Mouse (Mus musculus) liver, embryonic 14.5 days (tissue): ENCODE results near the gene Olfml2b. TPM values are rescaled to one million over a fixed set of nuclear protein-coding genes. Genes with fewer than 3 reads are reported as not detected.
A peak's percentile ranks its signal among the peaks of the same experiment; 100 is the strongest.

Experiments used
- ATAC-seq: fragments of 200-750 bp; cut with Nextera tagmentation; 2 replicates; pipeline ENCODE4 v1.8.0; 2017; ENCODE audit warnings: moderate number of reproducible peaks, mild to moderate bottlenecking, moderate library complexity; ENCODE audit not compliant: insufficient read depth
- DNase-seq, 3 experiments: peaks; one replicate each; pipeline ENCODE4 v3.0.0-alpha.2; 2012 to 2013; ENCODE audit warnings: low read depth in 3 of 3, low spot score in 3 of 3
- H3K27ac ChIP-seq: fragments of 300-500 bp; sonication (generic); 2 replicates; pipeline ENCODE4 v1.5.1; 2014; ENCODE audit warnings: moderate library complexity, mild to moderate bottlenecking, control low read depth, inconsistent platforms
- H3K27me3 ChIP-seq: fragments of 300-500 bp; sonication (generic); 2 replicates; pipeline ENCODE4 v1.6.1; 2014; ENCODE audit warnings: mild to moderate bottlenecking, low read length, moderate library complexity; ENCODE audit not compliant: control insufficient read depth, insufficient read depth
- H3K36me3 ChIP-seq: fragments of 300-500 bp; sonication (generic); replicated peaks from 2 replicates; pipeline ENCODE4 v1.6.1; 2014; ENCODE audit warnings: low read depth; ENCODE audit not compliant: control insufficient read depth, insufficient read depth
- H3K4me1 ChIP-seq, 2 experiments: fragments of 200-500 bp in 1 of 2; fragments of 300-500 bp in 1 of 2; sonication (generic) in 1 of 2; replicated peaks; 2 replicates each; pipeline ENCODE4 v1.6.1; 2012 to 2014; ENCODE audit warnings: antibody characterized with exemption in 1 of 2, inconsistent platforms in 1 of 2, low read length in 1 of 2; ENCODE audit not compliant: control insufficient read depth in 2 of 2, insufficient read depth in 2 of 2
- H3K4me2 ChIP-seq: fragments of 300-500 bp; sonication (generic); 2 replicates; pipeline ENCODE4 v1.6.1; 2014; ENCODE audit warnings: low read depth, mild to moderate bottlenecking, control low read depth, moderate library complexity
- H3K4me3 ChIP-seq, 2 experiments: fragments of 200-500 bp in 1 of 2; fragments of 300-500 bp in 1 of 2; sonication (generic) in 1 of 2; 2 replicates each; pipeline ENCODE4 v1.5.1; 2012 to 2014; ENCODE audit warnings: low read depth in 2 of 2, low read length in 2 of 2, mild to moderate bottlenecking in 2 of 2, control low read depth in 1 of 2, inconsistent platforms in 1 of 2, moderate library complexity in 1 of 2; ENCODE audit not compliant: insufficient read depth in 1 of 2
- H3K9ac ChIP-seq: fragments of 300-500 bp; sonication (generic); replicated peaks from 2 replicates; pipeline ENCODE4 v1.6.1; 2014; ENCODE audit warnings: mild to moderate bottlenecking, control low read depth, moderate library complexity
- H3K9me3 ChIP-seq: fragments of 300-500 bp; sonication (generic); 2 replicates; pipeline ENCODE4 v1.6.1; 2016; ENCODE audit warnings: low read length, mixed read lengths; ENCODE audit not compliant: control insufficient read depth
- CTCF ChIP-seq: IDR thresholded peaks from 2 replicates; pipeline ENCODE4 v1.5.1; 2016; ENCODE audit warnings: antibody characterized with exemption, low read depth, control low read depth
- EP300 ChIP-seq: IDR thresholded peaks from 2 replicates; pipeline ENCODE4 v1.6.1; 2016; ENCODE audit warnings: antibody characterized with exemption, low read depth
- WGBS: fragments of 180-500 bp; shearing (Covaris S2); extraction: QIAGEN DNeasy Blood & Tissue Kit; methylation state at CpG from one replicate; pipeline ENCODE4 v1.1.7; 2014; ENCODE audit not compliant: insufficient replicate concordance; 5-methylcytosine and 5-hydroxymethylcytosine counted together
- polyA plus RNA-seq, 2 experiments: library from polyadenylated mRNA; depleted of rRNA in 1 of 2; stranded (reverse) in 1 of 2; unstranded in 1 of 2; fragments of >200 nt; fragmentation: Nextera tagmentation in 1 of 2; extraction: Ambion mirVana in 1 of 2; gene quantifications; 2 replicates each; pipeline versions ENCODE4 v1.2.1 to v1.2.3; 2012 to 2014

Olfml2b gene
- polyA plus RNA-seq (2012; rRNA removed) = 0.73 and 0.74 TPM in 2 replicates
- polyA plus RNA-seq (2014; fragmentation: Nextera tagmentation; extraction: Ambion mirVana) = 1.1 and 1.2 TPM in 2 replicates

- Histone ChIP-seq H3K27ac (no peak within 1 kb of the TSS), H3K27me3 (peaks cover 22% of the 10 kb centered on the region), H3K4me3 (peak within 1 kb of the TSS; percentile 36 to 43), H3K9ac (no peak within 1 kb of the TSS), H3K9me3 (no peaks in the 10 kb centered on the region), H3K36me3 (no peaks in the 10 kb centered on the region), H3K4me1 (no peaks in the 10 kb centered on the region; a peak in 1 of 4 replicates), H3K4me2 (peak within 1 kb of the TSS; percentile 64)
- TF ChIP-seq EP300 (no peak), CTCF (no peak)
- DNase-seq = peak in 1 of 3 experiments; percentile 26
- peak; percentile 77 for ATAC-seq
- 13% methylated on average over 51 of the region's 51 CpGs for WGBS
Measured at GRCm38 (mm10) chr1:170644255-170645205, at the start of gene Olfml2b. Gene Olfml2b (plus strand): TSS chr1:170644532.

DNA sequence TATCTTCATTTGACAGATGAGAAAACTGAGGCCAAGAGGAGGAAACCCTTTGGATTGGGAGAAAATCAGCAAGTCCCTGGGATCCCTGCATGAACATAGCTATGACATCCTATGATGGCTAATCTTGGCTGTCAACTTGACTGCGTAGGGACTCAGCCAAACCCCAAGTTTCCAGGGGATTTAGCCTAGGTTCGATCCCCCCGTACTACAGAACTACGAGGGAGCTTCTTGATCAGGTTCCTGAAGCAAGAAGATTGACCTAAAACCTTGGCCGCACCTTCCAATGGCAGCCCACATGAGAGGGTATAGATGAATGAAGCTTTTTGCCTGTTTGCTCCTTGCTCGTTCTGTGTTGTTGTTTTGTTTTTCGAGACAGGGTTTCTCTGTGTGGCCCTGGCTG is 49.8 kb upstream of the Olfml2b start:
- TF ChIP-seq CTCF = no peak
- TF ChIP-seq EP300 = no peak
- ATAC-seq (no peak), DNase-seq (no peak)
- H3K4me1 ChIP-seq = peaks cover 0 to 2% of the 10 kb centered on the region in 2 experiments; a peak in 1 of 4 replicates
- H3K4me2 ChIP-seq = no peak overlapping the region
- no peaks in the 10 kb centered on the region for H3K36me3 ChIP-seq
- no peak overlapping the region for H3K9ac ChIP-seq
- H3K9me3 ChIP-seq = no peaks in the 10 kb centered on the region; the same call in 1 of the 2 replicates
- WGBS = 80% methylated on average over 7 of the region's 7 CpGs
- no peak overlapping the region for H3K4me3 ChIP-seq
- no peak overlapping the region for H3K27ac ChIP-seq
- peaks cover 3% of the 10 kb centered on the region; the same call in 1 of the 2 replicates for H3K27me3 ChIP-seq

DNA sequence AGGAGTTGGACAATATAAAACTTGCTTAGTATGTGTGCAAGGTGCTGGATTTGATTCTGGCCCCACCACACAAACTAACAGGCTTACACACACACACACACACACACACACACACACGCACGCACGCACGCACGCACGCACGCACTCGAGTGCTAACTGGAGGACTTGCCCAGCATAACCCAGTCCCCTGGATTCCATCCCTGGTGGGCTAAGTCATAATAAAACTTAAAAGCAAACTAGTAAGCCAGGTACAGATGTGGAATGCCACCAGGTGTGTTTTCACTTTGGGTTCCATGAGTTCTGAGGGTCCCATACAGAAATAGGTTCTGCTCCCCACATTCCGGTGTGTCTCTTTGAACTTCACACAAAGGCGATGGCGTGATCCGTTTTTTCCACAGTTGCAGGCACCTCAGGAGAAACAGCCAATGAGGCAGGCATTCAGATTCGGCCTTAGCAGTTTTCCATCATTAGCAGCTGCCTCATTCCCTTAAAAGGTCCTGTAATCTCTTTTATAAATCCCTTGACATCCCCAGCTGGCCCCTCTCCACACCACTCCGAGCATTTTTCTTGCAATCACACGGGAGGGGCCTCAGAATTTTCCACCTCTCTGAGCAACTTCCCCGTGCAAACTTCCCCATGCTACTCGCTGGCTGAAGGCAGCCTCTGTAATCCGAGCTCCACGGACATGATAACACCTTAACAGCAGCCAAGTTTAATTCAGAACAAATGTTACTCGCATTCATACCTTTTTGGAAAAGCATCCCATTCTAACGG is 38.9 kb upstream of the Olfml2b start:
- TF ChIP-seq CTCF (no peak), EP300 (no peak)
- WGBS = 65% methylated on average over 21 of the region's 21 CpGs

DNA sequence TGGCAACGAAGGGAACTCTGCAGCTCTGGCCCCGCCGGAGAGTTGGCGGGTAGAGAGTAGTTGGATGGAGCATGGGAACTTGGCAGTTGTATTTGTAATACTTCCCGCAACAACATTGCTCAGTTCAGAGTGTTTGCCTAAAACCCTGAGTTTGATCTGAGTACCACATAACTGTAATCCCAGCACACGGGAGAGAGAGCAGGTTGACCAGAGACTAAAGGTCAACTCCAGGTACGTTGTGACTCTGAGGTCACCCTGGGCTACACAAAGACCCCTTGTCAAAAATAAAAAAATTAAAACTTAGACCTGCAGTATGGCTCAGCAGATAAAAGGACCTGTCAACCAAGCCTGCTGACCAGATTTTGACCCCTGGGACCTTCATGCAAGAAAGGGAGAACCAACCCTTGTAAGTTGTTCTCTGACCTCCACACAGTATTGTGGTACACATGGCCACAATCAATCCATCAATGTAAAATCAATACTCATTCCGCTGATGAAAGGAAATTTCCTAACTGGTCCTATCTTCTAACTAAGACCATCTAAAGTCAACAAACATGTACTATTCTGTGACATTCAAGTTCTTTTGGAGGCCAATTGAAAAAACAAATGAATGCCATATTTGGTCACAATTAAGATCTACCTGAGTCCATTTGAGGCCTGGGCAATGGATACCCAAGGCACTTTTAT is 37.0 kb upstream of the Olfml2b start:
- Histone ChIP-seq H3K27me3 (no peaks in the 10 kb centered on the region; the same call in 1 of the 2 replicates), H3K27ac (no peak overlapping the region), H3K4me1 (peaks cover 35 to 38% of the 10 kb centered on the region in 2 experiments), H3K36me3 (no peaks in the 10 kb centered on the region), H3K4me3 (no peak overlapping the region), H3K4me2 (no peak overlapping the region), H3K9ac (no peak overlapping the region), H3K9me3 (no peaks in the 10 kb centered on the region)
- TF ChIP-seq EP300 = no peak
- no peak for TF ChIP-seq CTCF
- ATAC-seq (no peak), DNase-seq (no peak)
- 84% methylated on average over 8 of the region's 8 CpGs for WGBS

More for the DNA sequence above, 38.9 kb upstream of the Olfml2b start:
- Histone ChIP-seq H3K27me3 (no peaks in the 10 kb centered on the region; the same call in 1 of the 2 replicates), H3K9me3 (no peaks in the 10 kb centered on the region), H3K9ac (no peak overlapping the region), H3K36me3 (no peaks in the 10 kb centered on the region), H3K4me2 (no peak overlapping the region), H3K27ac (no peak overlapping the region), H3K4me1 (peaks cover 20% of the 10 kb centered on the region in 2 experiments), H3K4me3 (no peak overlapping the region)
- ATAC-seq (no peak), DNase-seq (no peak)
